Mouse (Mus musculus): ENCODE results near the gene Itpr3. TPM values are rescaled to one million over a fixed set of nuclear protein-coding genes. Genes with fewer than 3 reads are reported as not detected.

Gene Itpr3
- total RNA-seq, 1 experiment: 44.1 TPM

- H3K9ac ChIP-seq (ENCODE audit: insufficient read depth, low read depth, low read length, poor library complexity, severe bottlenecking): no peak overlapping the region
- peaks cover 2 to 19% of the 10 kb centered on the region in 2 experiments; a peak in 2 of 4 replicates for H3K4me1 ChIP-seq (ENCODE audit: control insufficient read depth in 2 of 2, insufficient read depth in 2 of 2, low read length in 2 of 2, poor library complexity in 1 of 2)
- no peak for DNase-seq (ENCODE audit: low read depth, low spot score)
- TF ChIP-seq MAFK (IDR thresholded peaks at IDR 0.05; ENCODE audit: insufficient read depth, low read depth, low read length) (no peak), CHD2 (IDR thresholded peaks at IDR 0.05; ENCODE audit: low read depth, low read length) (no peak), ZC3H11A (IDR thresholded peaks at IDR 0.05; ENCODE audit: borderline replicate concordance, low read depth, low read length) (no peak), ZNF384 (IDR thresholded peaks at IDR 0.05; ENCODE audit: low read depth, low read length) (no peak), HCFC1 (IDR thresholded peaks at IDR 0.05; ENCODE audit: borderline replicate concordance, insufficient read depth, low read length) (no peak)
- H3K36me3 ChIP-seq (ENCODE audit: control insufficient read depth, insufficient read depth, low read length, poor library complexity, severe bottlenecking): peaks cover 20% of the 10 kb centered on the region; the same call in 1 of the 2 replicates
- in situ Hi-C loops (cut with MboI; ENCODE audit: low sequenced_read_pairs in 2 of 2, unreplicated experiment in 2 of 2): no loop called here
- no peaks in the 10 kb centered on the region for H3K9me3 ChIP-seq (ENCODE audit: control insufficient read depth, insufficient read depth, low read depth, low read length)
- no peak overlapping the region for H3K27ac ChIP-seq (ENCODE audit: insufficient read depth, low read depth, low read length, poor library complexity, severe bottlenecking)
- no peak overlapping the region for H3K4me3 ChIP-seq (ENCODE audit: insufficient read depth in 1 of 2, low read depth in 1 of 2, low read length in 2 of 2, poor library complexity in 1 of 2, severe bottlenecking in 1 of 2)
Measured at GRCm38 (mm10) chr17:27131240-27131665, 74.1 kb downstream of the Itpr3 start.

GRCm38 (mm10) chr17:27132238-27132637 lies 75.1 kb downstream of the Itpr3 start:
- TF ChIP-seq MAFK (IDR thresholded peaks at IDR 0.05; ENCODE audit: insufficient read depth, low read depth, low read length) (no peak), HCFC1 (IDR thresholded peaks at IDR 0.05; ENCODE audit: borderline replicate concordance, insufficient read depth, low read length) (no peak), ZNF384 (IDR thresholded peaks at IDR 0.05; ENCODE audit: low read depth, low read length) (no peak; the same call in 1 of the 2 replicates), ZC3H11A (IDR thresholded peaks at IDR 0.05; ENCODE audit: borderline replicate concordance, low read depth, low read length) (no peak), CHD2 (IDR thresholded peaks at IDR 0.05; ENCODE audit: low read depth, low read length) (no peak)
- no peak overlapping the region for H3K27ac ChIP-seq (ENCODE audit: insufficient read depth, low read depth, low read length, poor library complexity, severe bottlenecking)
- no peak for DNase-seq (ENCODE audit: low read depth, low spot score)
- no peak overlapping the region for H3K4me3 ChIP-seq (ENCODE audit: insufficient read depth in 1 of 2, low read depth in 1 of 2, low read length in 2 of 2, poor library complexity in 1 of 2, severe bottlenecking in 1 of 2)
- H3K9me3 ChIP-seq (ENCODE audit: control insufficient read depth, insufficient read depth, low read depth, low read length): no peaks in the 10 kb centered on the region
- no peak overlapping the region for H3K9ac ChIP-seq (ENCODE audit: insufficient read depth, low read depth, low read length, poor library complexity, severe bottlenecking)
- peaks cover 18% of the 10 kb centered on the region; the same call in 1 of the 2 replicates for H3K36me3 ChIP-seq (ENCODE audit: control insufficient read depth, insufficient read depth, low read length, poor library complexity, severe bottlenecking)
- in situ Hi-C loops (cut with MboI; ENCODE audit: low sequenced_read_pairs in 2 of 2, unreplicated experiment in 2 of 2): no loop called here
- peaks cover 2 to 17% of the 10 kb centered on the region in 2 experiments; a peak in 2 of 4 replicates for H3K4me1 ChIP-seq (ENCODE audit: control insufficient read depth in 2 of 2, insufficient read depth in 2 of 2, low read length in 2 of 2, poor library complexity in 1 of 2)

- Histone ChIP-seq H3K27ac (ENCODE audit: insufficient read depth, low read depth, low read length, poor library complexity, severe bottlenecking) (peak within 1 kb of the TSS; percentile 24; the same call in 1 of the 2 replicates), H3K9ac (ENCODE audit: insufficient read depth, low read depth, low read length, poor library complexity, severe bottlenecking) (peak within 1 kb of the TSS; percentile 90), H3K36me3 (ENCODE audit: control insufficient read depth, insufficient read depth, low read length, poor library complexity, severe bottlenecking) (peaks cover 12% of the 10 kb centered on the region; the same call in 1 of the 2 replicates), H3K4me1 (ENCODE audit: control insufficient read depth in 2 of 2, insufficient read depth in 2 of 2, low read length in 2 of 2, poor library complexity in 1 of 2) (peaks cover 2 to 17% of the 10 kb centered on the region in 2 experiments; a peak in 2 of 4 replicates), H3K4me3 (ENCODE audit: insufficient read depth in 1 of 2, low read depth in 1 of 2, low read length in 2 of 2, poor library complexity in 1 of 2, severe bottlenecking in 1 of 2) (peak within 1 kb of the TSS; percentile 85 to 86), H3K9me3 (ENCODE audit: control insufficient read depth, insufficient read depth, low read depth, low read length) (no peaks in the 10 kb centered on the region)
- TF ChIP-seq HCFC1 (IDR thresholded peaks at IDR 0.05; ENCODE audit: borderline replicate concordance, insufficient read depth, low read length) (peak; percentile 11; the same call in 1 of the 2 replicates), CHD2 (IDR thresholded peaks at IDR 0.05; ENCODE audit: low read depth, low read length) (no peak)
- in situ Hi-C loops (cut with MboI; ENCODE audit: low sequenced_read_pairs in 2 of 2, unreplicated experiment in 2 of 2): no loop called here
- peak; percentile 88 for DNase-seq (ENCODE audit: low read depth, low spot score)
Measured at GRCm38 (mm10) chr17:27133551-27134141, 76.5 kb downstream of the Itpr3 start, which contains the start of gene Uqcc2. Gene Uqcc2, minus strand, starts transcription at chr17:27133916.

- Histone ChIP-seq H3K4me3 (ENCODE audit: insufficient read depth in 1 of 2, low read depth in 1 of 2, low read length in 2 of 2, poor library complexity in 1 of 2, severe bottlenecking in 1 of 2) (peak overlapping the region in 1 of 2 experiments; percentile 85; a peak in 1 of 4 replicates), H3K27ac (ENCODE audit: insufficient read depth, low read depth, low read length, poor library complexity, severe bottlenecking) (no peak overlapping the region), H3K4me1 (ENCODE audit: control insufficient read depth in 2 of 2, insufficient read depth in 2 of 2, low read length in 2 of 2, poor library complexity in 1 of 2) (peaks cover 2 to 17% of the 10 kb centered on the region in 2 experiments; a peak in 2 of 4 replicates), H3K9me3 (ENCODE audit: control insufficient read depth, insufficient read depth, low read depth, low read length) (no peaks in the 10 kb centered on the region), H3K9ac (ENCODE audit: insufficient read depth, low read depth, low read length, poor library complexity, severe bottlenecking) (no peak overlapping the region), H3K36me3 (ENCODE audit: control insufficient read depth, insufficient read depth, low read length, poor library complexity, severe bottlenecking) (peaks cover 12% of the 10 kb centered on the region; the same call in 1 of the 2 replicates)
- no peak for DNase-seq (ENCODE audit: low read depth, low spot score)
- in situ Hi-C loops (cut with MboI; ENCODE audit: low sequenced_read_pairs in 2 of 2, unreplicated experiment in 2 of 2): no loop called here
- TF ChIP-seq MAFK (IDR thresholded peaks at IDR 0.05; ENCODE audit: insufficient read depth, low read depth, low read length) (no peak), ZC3H11A (IDR thresholded peaks at IDR 0.05; ENCODE audit: borderline replicate concordance, low read depth, low read length) (no peak), ZNF384 (IDR thresholded peaks at IDR 0.05; ENCODE audit: low read depth, low read length) (no peak), CHD2 (IDR thresholded peaks at IDR 0.05; ENCODE audit: low read depth, low read length) (no peak), HCFC1 (IDR thresholded peaks at IDR 0.05; ENCODE audit: borderline replicate concordance, insufficient read depth, low read length) (no peak)
Measured at GRCm38 (mm10) chr17:27134187-27134586, 77.1 kb downstream of the Itpr3 start.

Measured in ES-E14 (cell line).